Mouse (Mus musculus) limb, embryonic 10.5 days (tissue): ENCODE measurements around the gene Mpzl2. TPM values are rescaled to one million over a fixed set of nuclear protein-coding genes. Genes with fewer than 3 reads are reported as not detected.

Experiments
- DNase-seq: peaks from one replicate; pipeline ENCODE4 v3.0.0-alpha.2; 2017; ENCODE audit warnings: low spot score
- H3K27ac ChIP-seq: fragments of 300-500 bp; sonication (generic); 2 replicates; pipeline ENCODE4 v1.5.1; 2016; ENCODE audit warnings: mild to moderate bottlenecking
- H3K27me3 ChIP-seq: fragments of 300-500 bp; sonication (generic); 2 replicates; pipeline ENCODE4 v1.6.1; 2016; ENCODE audit warnings: low read depth, mild to moderate bottlenecking; ENCODE audit not compliant: poor library complexity, severe bottlenecking
- H3K36me3 ChIP-seq: fragments of 300-500 bp; sonication (generic); 2 replicates; pipeline ENCODE4 v1.6.1; 2016; ENCODE audit warnings: mild to moderate bottlenecking, moderate library complexity
- H3K4me1 ChIP-seq: fragments of 300-500 bp; sonication (generic); 2 replicates; pipeline ENCODE4 v1.6.1; 2016
- H3K4me3 ChIP-seq: fragments of 300-500 bp; sonication (generic); 2 replicates; pipeline ENCODE4 v1.5.1; 2016; ENCODE audit warnings: mild to moderate bottlenecking, moderate library complexity
- H3K9me3 ChIP-seq: fragments of 300-500 bp; sonication (generic); replicated peaks from 2 replicates; pipeline ENCODE4 v1.6.1; 2016; ENCODE audit warnings: mild to moderate bottlenecking
- WGBS: fragments of 180-500 bp; shearing (Covaris S2); methylation state at CpG from one replicate; pipeline ENCODE4 v1.1.7; 2016; 5-methylcytosine and 5-hydroxymethylcytosine counted together
- polyA plus RNA-seq: library from polyadenylated mRNA; unstranded; fragments of >200 nt; fragmentation: Nextera tagmentation; extraction: Ambion mirVana; gene quantifications from 2 replicates; pipeline ENCODE4 v1.2.1, GENCODE M21; 2016

The Mpzl2 gene
- polyA plus RNA-seq, 1 experiment from 2014 or later = 13.6 TPM

DNA sequence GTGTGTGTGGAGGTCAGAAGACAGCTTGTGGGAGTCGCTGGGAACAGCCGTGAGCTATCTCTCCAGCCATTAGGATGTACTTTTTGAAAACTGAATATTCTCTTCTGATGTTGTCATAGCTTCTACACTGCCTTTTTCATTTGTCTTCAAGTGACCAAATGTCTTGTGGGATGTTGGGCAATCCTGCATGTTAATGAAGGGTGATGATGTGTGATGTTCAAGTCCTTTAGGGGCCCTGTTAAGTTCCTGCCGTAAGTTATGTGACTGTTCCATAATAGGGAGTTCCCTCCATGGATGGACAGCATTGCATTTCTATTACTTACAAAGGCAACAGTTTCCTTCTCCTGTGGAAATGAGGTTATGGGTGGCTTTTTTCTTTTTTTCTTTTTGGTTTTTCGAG lies 27.1 kb downstream of the Mpzl2 start:
- Histone ChIP-seq H3K4me1 (no peaks in the 10 kb centered on the region; the same call in 1 of the 2 replicates), H3K27ac (no peak overlapping the region), H3K9me3 (no peaks in the 10 kb centered on the region), H3K4me3 (no peak overlapping the region), H3K27me3 (no peaks in the 10 kb centered on the region), H3K36me3 (no peaks in the 10 kb centered on the region)
- 81% methylated on average over 4 of the region's 4 CpGs for WGBS
- no peak for DNase-seq

- H3K9me3 ChIP-seq = no peaks in the 10 kb centered on the region
- no peak overlapping the region for H3K4me3 ChIP-seq
- no peak overlapping the region for H3K27ac ChIP-seq
- no peaks in the 10 kb centered on the region for H3K27me3 ChIP-seq
- DNase-seq = no peak
- no peaks in the 10 kb centered on the region for H3K36me3 ChIP-seq
- 70% methylated on average over 3 of the region's 3 CpGs for WGBS
- no peaks in the 10 kb centered on the region for H3K4me1 ChIP-seq
Measured at GRCm38 (mm10) chr9:45071800-45072199, 32.2 kb downstream of the Mpzl2 start.

GRCm38 (mm10) chr9:45077859-45078258 lies 38.3 kb downstream of the Mpzl2 start:
- DNase-seq = no peak
- 70% methylated on average over 3 of the region's 3 CpGs for WGBS
- Histone ChIP-seq H3K9me3 (no peaks in the 10 kb centered on the region), H3K27me3 (no peaks in the 10 kb centered on the region), H3K36me3 (no peaks in the 10 kb centered on the region), H3K4me3 (no peak overlapping the region), H3K27ac (no peak overlapping the region), H3K4me1 (no peaks in the 10 kb centered on the region)

DNA sequence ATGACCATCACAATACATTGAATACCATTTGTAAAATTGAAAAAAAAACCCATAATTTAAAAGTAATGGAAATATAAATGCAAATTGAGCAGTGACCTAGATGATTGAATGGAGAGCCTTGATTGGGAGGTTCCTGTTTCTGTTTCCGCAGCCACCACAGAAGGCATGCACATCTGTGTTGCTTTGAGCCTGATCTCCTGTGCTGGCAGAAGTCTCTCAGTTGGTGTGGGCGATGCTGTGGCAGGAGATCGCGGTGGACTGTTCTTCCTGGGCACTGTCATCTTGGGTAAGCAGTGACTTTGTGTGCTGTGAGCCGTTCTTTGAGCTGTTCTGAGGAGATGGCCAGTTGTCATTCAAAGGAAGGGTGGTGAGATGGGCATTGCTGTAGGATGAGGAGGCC lies 39.4 kb downstream of the Mpzl2 start, which contains the start of gene Jaml:
Gene Jaml (plus strand): TSS at position 173 of the 400 bp plus-strand sequence.
- no peaks in the 10 kb centered on the region for H3K27me3 ChIP-seq
- H3K9me3 ChIP-seq = no peaks in the 10 kb centered on the region
- no peak within 1 kb of the TSS for H3K4me3 ChIP-seq
- H3K36me3 ChIP-seq = no peaks in the 10 kb centered on the region
- no peaks in the 10 kb centered on the region for H3K4me1 ChIP-seq
- no peak within 1 kb of the TSS for H3K27ac ChIP-seq
- 91% methylated on average over 5 of the region's 5 CpGs for WGBS
- no peak for DNase-seq

DNA sequence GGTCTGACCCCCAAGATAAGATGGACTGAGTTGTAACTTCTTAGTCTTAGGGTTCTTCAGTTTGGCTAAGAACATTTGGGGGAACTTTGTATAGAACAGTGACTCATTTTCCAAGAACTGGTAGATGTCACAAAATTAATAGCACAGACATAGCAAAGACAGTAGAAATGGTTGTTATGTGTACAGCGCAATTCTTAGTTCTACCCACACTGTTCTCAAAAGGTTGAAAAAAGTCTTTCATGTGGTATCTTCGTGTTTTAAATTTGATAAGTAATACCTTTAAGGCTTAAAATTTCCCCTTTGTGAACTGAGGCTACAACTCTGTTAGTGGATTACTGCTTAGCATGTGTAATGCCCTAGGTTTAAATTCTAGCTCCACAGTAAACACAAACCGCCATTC lies 43.5 kb downstream of the Mpzl2 start:
- Histone ChIP-seq H3K9me3 (no peaks in the 10 kb centered on the region), H3K27me3 (no peaks in the 10 kb centered on the region), H3K4me1 (no peaks in the 10 kb centered on the region), H3K36me3 (no peaks in the 10 kb centered on the region), H3K4me3 (no peak overlapping the region), H3K27ac (no peak overlapping the region)
- 92% methylated on average over 3 of the region's 3 CpGs for WGBS
- no peak for DNase-seq

DNA sequence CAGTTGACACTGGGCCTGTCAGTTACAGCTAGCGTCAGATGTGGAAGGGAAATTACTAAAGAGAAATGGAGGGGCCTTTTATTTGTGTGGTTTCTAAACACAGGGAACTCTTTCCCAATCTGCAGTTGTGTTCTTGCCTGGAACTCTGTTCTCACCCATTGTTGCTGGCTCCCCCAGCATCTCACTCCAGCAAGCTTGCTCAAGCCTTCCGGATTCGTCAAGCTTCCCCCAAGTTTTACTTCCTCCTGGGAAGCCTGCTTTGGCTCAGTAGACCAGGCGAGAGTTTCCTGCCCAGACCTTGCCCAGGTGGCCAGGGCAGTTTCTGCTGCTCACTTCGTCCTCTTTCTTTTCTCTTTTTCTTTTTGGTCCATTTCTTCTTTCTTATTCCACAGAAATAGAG lies 45.0 kb downstream of the Mpzl2 start:
- H3K27ac ChIP-seq = no peak overlapping the region
- DNase-seq = no peak
- no peak overlapping the region for H3K4me3 ChIP-seq
- H3K27me3 ChIP-seq = no peaks in the 10 kb centered on the region
- H3K4me1 ChIP-seq = no peaks in the 10 kb centered on the region
- H3K9me3 ChIP-seq = no peaks in the 10 kb centered on the region
- 76% methylated on average over 5 of the region's 5 CpGs for WGBS
- no peaks in the 10 kb centered on the region for H3K36me3 ChIP-seq

DNA sequence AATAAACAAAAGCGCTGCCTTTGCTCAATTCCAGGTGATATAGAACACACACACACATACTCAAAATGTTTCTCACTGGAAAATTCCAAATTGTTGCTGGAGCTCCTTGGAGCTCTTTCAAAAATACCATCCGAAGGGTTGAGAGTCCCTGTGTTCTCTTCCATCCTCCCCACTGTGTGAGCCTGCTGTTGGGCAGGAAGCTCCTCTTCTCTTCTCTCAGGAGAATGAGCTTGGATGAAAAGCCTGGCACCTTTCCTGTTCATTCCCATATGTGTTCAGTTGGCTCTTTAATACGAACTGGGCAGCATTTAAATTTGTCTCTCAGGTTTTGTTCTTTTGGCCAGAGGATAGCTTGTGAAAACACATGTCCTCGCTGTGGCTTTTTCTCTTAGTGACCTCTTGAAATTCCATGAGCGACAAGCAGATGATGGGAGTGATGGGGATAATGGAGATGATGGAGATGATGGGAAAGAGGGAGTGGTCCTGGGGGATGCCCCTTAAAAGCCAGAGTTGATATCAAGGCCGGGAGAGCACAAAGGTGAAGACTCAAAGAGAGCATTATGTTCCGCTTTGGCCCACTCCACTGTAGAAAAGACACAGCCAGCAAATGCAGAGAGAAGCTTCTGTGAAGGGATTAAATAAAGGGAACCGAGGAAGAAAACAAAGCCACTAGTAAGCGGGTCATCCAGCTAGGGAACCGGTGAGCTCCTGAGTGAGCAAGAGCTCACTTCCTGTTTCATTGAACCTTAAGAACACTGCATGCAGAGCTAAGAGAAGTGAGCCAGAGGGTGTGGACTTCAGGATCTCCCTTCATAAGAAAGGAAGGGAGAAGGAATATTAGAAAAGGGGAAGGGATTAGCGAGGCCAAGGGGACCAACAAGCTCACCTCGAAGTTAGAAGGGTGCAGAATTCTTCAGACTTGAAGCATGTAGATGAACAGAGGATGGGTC lies 46.4 kb downstream of the Mpzl2 start:
- no peaks in the 10 kb centered on the region for H3K27me3 ChIP-seq
- H3K4me1 ChIP-seq = no peaks in the 10 kb centered on the region
- no peak overlapping the region for H3K27ac ChIP-seq
- H3K4me3 ChIP-seq = no peak overlapping the region
- no peaks in the 10 kb centered on the region for H3K9me3 ChIP-seq
- H3K36me3 ChIP-seq = no peaks in the 10 kb centered on the region
- WGBS = 85% methylated on average over 12 of the region's 12 CpGs
- no peak for DNase-seq

DNA sequence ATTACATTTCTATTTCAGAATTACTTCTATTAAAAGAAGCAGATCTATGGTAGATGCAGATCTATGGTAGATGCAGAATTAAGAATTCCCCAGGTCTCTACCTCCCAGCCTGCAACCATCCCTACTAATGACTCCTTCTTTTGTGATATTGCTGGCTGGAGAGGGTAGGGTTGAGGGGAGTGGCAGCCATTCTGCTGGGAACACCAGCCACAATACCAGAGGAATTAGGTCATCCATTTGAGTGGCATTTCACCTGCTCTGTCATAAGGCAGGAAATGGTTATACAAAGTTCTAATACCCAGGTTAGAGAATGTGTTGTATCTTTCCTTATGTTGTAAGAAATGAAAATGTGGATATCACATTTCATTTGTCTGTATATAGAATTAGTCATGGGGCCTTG lies 48.4 kb downstream of the Mpzl2 start:
- Histone ChIP-seq H3K27ac (no peak overlapping the region), H3K4me1 (0 out of 2 replicates have a peak, but pooled peaks cover 4% of the 10 kb centered on the region), H3K9me3 (no peaks in the 10 kb centered on the region), H3K27me3 (no peaks in the 10 kb centered on the region), H3K4me3 (no peak overlapping the region), H3K36me3 (no peaks in the 10 kb centered on the region)
- DNase-seq = no peak

DNA sequence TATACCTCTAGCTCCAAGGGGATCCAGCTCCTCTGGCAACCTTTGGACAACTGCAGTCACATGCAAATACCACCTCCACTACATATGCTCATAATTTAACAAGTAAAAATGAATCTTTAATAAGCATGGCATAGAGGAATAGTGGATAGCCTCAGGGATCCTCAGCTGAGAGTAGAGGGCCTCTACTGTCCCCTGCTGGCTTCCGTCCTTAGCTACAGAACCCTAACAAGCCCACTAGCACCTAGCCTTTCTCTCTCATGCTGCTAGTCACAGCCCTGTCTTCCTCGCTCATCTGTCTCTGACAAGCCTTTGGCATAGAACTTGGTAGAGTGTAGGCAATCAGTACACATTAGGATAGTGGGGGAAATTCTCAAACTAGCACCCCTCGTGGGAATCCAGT lies 51.2 kb downstream of the Mpzl2 start:
- no peak overlapping the region for H3K4me3 ChIP-seq
- H3K4me1 ChIP-seq = peaks cover 9% of the 10 kb centered on the region
- H3K27ac ChIP-seq = no peak overlapping the region
- DNase-seq = no peak
- no peaks in the 10 kb centered on the region for H3K36me3 ChIP-seq
- H3K27me3 ChIP-seq = no peaks in the 10 kb centered on the region
- no peaks in the 10 kb centered on the region for H3K9me3 ChIP-seq
- 70% methylated on average over 3 of the region's 3 CpGs for WGBS

- peaks cover 13% of the 10 kb centered on the region for H3K4me1 ChIP-seq
- WGBS = 75% methylated on average over 4 of the region's 4 CpGs
- H3K4me3 ChIP-seq = no peak overlapping the region
- H3K36me3 ChIP-seq = no peaks in the 10 kb centered on the region
- DNase-seq = no peak
- H3K27me3 ChIP-seq = no peaks in the 10 kb centered on the region
- 0 out of 2 replicates have a peak overlapping the region, but pooled peaks have one; percentile 42 for H3K27ac ChIP-seq
- H3K9me3 ChIP-seq = no peaks in the 10 kb centered on the region
Measured at GRCm38 (mm10) chr9:45092641-45093040, 53.0 kb downstream of the Mpzl2 start.

DNA sequence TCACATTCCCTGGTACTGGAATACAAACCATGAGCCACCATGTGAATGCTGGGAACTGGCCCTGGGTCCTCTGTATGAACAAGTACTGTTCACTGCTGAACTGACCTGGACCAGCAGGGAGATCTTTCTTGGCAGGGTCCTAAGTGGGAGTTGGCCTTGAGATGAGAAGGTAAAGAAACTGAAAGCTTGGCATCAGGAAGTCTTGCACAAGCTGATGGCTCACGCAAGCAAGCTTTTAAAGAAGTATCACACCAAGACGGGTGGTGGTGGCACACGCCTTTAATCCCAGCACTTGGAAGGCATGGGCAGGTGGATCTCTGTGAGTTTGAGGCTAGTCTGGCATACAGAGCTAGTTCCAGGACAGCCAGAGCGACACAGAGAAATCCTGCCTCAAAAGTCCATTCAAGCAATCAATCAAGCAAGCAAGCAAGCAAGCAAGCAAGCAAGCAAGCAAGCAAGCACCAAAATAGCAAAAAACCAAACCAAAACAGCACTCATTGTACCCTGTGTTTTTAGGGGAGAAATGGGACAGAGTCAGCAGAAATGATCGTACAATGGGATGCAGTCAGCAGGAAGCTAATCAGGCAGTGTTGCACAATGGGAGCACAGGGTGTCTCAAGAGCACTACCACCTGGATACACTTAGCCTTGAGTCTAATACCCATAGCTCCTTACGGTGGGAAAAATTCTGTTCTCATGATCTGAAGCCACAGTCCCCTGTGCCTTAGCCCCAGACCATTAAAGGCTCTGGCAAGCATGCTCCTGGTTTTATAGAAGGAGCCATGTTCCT lies 55.7 kb downstream of the Mpzl2 start:
- H3K27me3 ChIP-seq = no peaks in the 10 kb centered on the region

DNA sequence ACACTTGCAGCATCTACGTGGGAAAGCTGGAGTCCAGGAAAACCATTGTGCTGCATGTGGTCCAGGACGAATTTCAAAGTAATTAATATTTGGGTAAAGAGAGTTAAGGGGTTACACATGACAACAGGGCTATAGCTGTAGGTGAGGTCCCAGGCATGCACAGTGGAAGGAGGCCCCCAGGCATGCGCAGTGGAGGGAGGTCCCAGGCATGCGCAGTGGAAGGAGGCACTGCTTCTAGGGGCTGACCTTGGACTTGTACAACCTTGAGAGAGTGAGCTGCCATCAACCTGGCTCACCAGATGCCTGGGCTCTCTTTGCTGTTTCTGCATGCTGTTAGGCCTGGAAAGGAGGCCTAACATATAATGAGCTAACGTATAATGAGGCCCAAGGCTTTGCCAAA lies 58.3 kb downstream of the Mpzl2 start:
- no peak for DNase-seq
- Histone ChIP-seq H3K27me3 (no peaks in the 10 kb centered on the region), H3K4me1 (peaks cover 29% of the 10 kb centered on the region), H3K27ac (no peak overlapping the region), H3K4me3 (no peak overlapping the region), H3K36me3 (no peaks in the 10 kb centered on the region), H3K9me3 (no peaks in the 10 kb centered on the region)
- 90% methylated on average over 5 of the region's 5 CpGs for WGBS

More for the DNA sequence above, 55.7 kb downstream of the Mpzl2 start:
- H3K9me3 ChIP-seq = no peaks in the 10 kb centered on the region
- no peak overlapping the region for H3K27ac ChIP-seq
- no peaks in the 10 kb centered on the region for H3K36me3 ChIP-seq
- no peak for DNase-seq
- no peak overlapping the region for H3K4me3 ChIP-seq
- H3K4me1 ChIP-seq = peaks cover 13% of the 10 kb centered on the region
- WGBS = 83% methylated on average over 6 of the region's 6 CpGs

DNA sequence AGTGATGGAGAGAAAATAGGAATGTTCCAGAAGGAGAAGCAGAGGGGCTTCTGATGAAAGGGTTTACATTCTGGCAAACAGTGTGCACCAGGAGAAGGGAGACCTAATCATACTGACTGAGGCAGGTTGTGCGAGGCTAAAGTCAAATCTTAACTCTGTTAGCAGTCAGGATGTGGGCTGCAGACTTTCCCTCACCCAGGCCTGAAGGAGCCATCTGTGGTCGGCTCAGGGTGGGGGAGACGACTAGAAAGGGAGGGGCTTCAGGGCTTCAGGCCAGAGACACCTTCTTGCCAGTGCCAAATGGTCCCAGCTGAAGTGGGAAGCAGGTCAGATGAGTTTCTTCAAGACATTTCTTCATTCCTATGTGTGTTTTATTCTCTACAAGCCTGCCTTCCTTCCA lies 58.8 kb downstream of the Mpzl2 start:
- WGBS = 39% methylated on average over 3 of the region's 3 CpGs
- Histone ChIP-seq H3K9me3 (no peaks in the 10 kb centered on the region), H3K4me1 (peaks cover 34% of the 10 kb centered on the region), H3K36me3 (no peaks in the 10 kb centered on the region), H3K4me3 (no peak overlapping the region), H3K27ac (no peak overlapping the region), H3K27me3 (no peaks in the 10 kb centered on the region)
- DNase-seq = no peak
